Mouse (Mus musculus) erythroblast, embryonic 14.5 days (primary cell): ENCODE results near the gene Xrcc2. TPM values are rescaled to one million over a fixed set of nuclear protein-coding genes. Genes with fewer than 3 reads are reported as not detected.

Source experiments
- H3K27me3 ChIP-seq: 2 replicates; pipeline ENCODE4 v1.6.1; 2012; ENCODE audit warnings: inconsistent platforms; ENCODE audit not compliant: control insufficient read depth
- H3K36me3 ChIP-seq: 2 replicates; pipeline ENCODE4 v1.6.1; 2012; ENCODE audit warnings: mild to moderate bottlenecking, inconsistent platforms; ENCODE audit not compliant: control insufficient read depth
- H3K4me1 ChIP-seq: 2 replicates; pipeline ENCODE4 v1.6.1; 2012; ENCODE audit warnings: inconsistent platforms; ENCODE audit not compliant: control insufficient read depth
- H3K4me3 ChIP-seq: replicated peaks from 2 replicates; pipeline ENCODE3; 2012; ENCODE audit warnings: moderate library complexity, mild to moderate bottlenecking, inconsistent platforms
- H3K9me3 ChIP-seq: 2 replicates; pipeline ENCODE4 v1.6.1; 2012; ENCODE audit warnings: low read length, inconsistent platforms, mixed read lengths; ENCODE audit not compliant: control insufficient read depth
- GATA1 ChIP-seq: IDR thresholded peaks from 2 replicates; pipeline ENCODE4 v1.6.1; 2012; ENCODE audit warnings: low read length, inconsistent platforms, mixed read lengths
- TAL1 ChIP-seq: IDR thresholded peaks from 3 replicates; pipeline ENCODE4 v1.6.1; 2012; ENCODE audit warnings: low read length, inconsistent platforms, mixed read lengths
- polyA plus RNA-seq: library from polyadenylated mRNA; stranded (reverse); fragments of >175 nt; gene quantifications from 2 replicates; pipeline ENCODE4 v1.2.3, GENCODE M21; 2012

Gene Xrcc2
- polyA plus RNA-seq, 1 experiment: 0.45 TPM

- TF ChIP-seq TAL1 (no peak), GATA1 (no peak)
- H3K27me3 ChIP-seq: no peaks in the 10 kb centered on the region
- peaks cover 97% of the 10 kb centered on the region for H3K36me3 ChIP-seq
- H3K4me1 ChIP-seq: peaks cover 2% of the 10 kb centered on the region; the same call in 1 of the 2 replicates
- no peaks in the 10 kb centered on the region for H3K9me3 ChIP-seq
- no peak overlapping the region for H3K4me3 ChIP-seq
Measured at GRCm38 (mm10) chr5:25695786-25696185, 9.8 kb downstream of the Xrcc2 start.

GRCm38 (mm10) chr5:25671696-25672520 lies 33.7 kb downstream of the Xrcc2 start:
- TF ChIP-seq GATA1 (no peak), TAL1 (no peak)
- Histone ChIP-seq H3K4me1 (no peaks in the 10 kb centered on the region), H3K36me3 (peaks cover 7% of the 10 kb centered on the region), H3K27me3 (no peaks in the 10 kb centered on the region), H3K9me3 (no peaks in the 10 kb centered on the region), H3K4me3 (no peak overlapping the region)

- TF ChIP-seq TAL1 (no peak), GATA1 (no peak)
- peaks cover 5% of the 10 kb centered on the region for H3K36me3 ChIP-seq
- no peaks in the 10 kb centered on the region for H3K4me1 ChIP-seq
- H3K9me3 ChIP-seq: no peaks in the 10 kb centered on the region
- no peaks in the 10 kb centered on the region for H3K27me3 ChIP-seq
- H3K4me3 ChIP-seq: no peak overlapping the region
Measured at GRCm38 (mm10) chr5:25671051-25671450, 34.6 kb downstream of the Xrcc2 start.

GRCm38 (mm10) chr5:25668306-25668705 lies 37.3 kb downstream of the Xrcc2 start:
- Histone ChIP-seq H3K4me3 (no peak overlapping the region), H3K36me3 (peaks cover 2% of the 10 kb centered on the region), H3K4me1 (no peaks in the 10 kb centered on the region), H3K9me3 (no peaks in the 10 kb centered on the region), H3K27me3 (no peaks in the 10 kb centered on the region)
- TF ChIP-seq GATA1 (no peak), TAL1 (no peak)

GRCm38 (mm10) chr5:25666684-25667083 lies 38.9 kb downstream of the Xrcc2 start:
- Histone ChIP-seq H3K4me1 (no peaks in the 10 kb centered on the region), H3K27me3 (no peaks in the 10 kb centered on the region), H3K36me3 (peaks cover 2% of the 10 kb centered on the region), H3K4me3 (no peak overlapping the region), H3K9me3 (no peaks in the 10 kb centered on the region)
- TF ChIP-seq TAL1 (no peak), GATA1 (no peak)

GRCm38 (mm10) chr5:25666108-25666507 lies 39.5 kb downstream of the Xrcc2 start:
- TF ChIP-seq GATA1 (no peak), TAL1 (no peak)
- Histone ChIP-seq H3K36me3 (no peaks in the 10 kb centered on the region; the same call in none of the 2 replicates), H3K27me3 (no peaks in the 10 kb centered on the region)

GRCm38 (mm10) chr5:25665516-25665915 lies 40.1 kb downstream of the Xrcc2 start:
- H3K27me3 ChIP-seq: no peaks in the 10 kb centered on the region
- H3K9me3 ChIP-seq: no peaks in the 10 kb centered on the region
- no peak overlapping the region for H3K4me3 ChIP-seq
- no peak for TF ChIP-seq GATA1
- H3K4me1 ChIP-seq: no peaks in the 10 kb centered on the region
- no peaks in the 10 kb centered on the region; the same call in none of the 2 replicates for H3K36me3 ChIP-seq

More at GRCm38 (mm10) chr5:25666108-25666507, 39.5 kb downstream of the Xrcc2 start:
- H3K9me3 ChIP-seq: no peaks in the 10 kb centered on the region
- no peaks in the 10 kb centered on the region for H3K4me1 ChIP-seq
- H3K4me3 ChIP-seq: no peak overlapping the region

GRCm38 (mm10) chr5:25663165-25663564 lies 42.5 kb downstream of the Xrcc2 start:
- no peaks in the 10 kb centered on the region; the same call in 1 of the 2 replicates for H3K36me3 ChIP-seq
- H3K4me3 ChIP-seq: no peak overlapping the region
- TF ChIP-seq GATA1: no peak
- TF ChIP-seq TAL1: no peak
- H3K27me3 ChIP-seq: no peaks in the 10 kb centered on the region
- H3K9me3 ChIP-seq: no peaks in the 10 kb centered on the region
- no peaks in the 10 kb centered on the region for H3K4me1 ChIP-seq

GRCm38 (mm10) chr5:25654578-25654987 lies 51.0 kb downstream of the Xrcc2 start:
- H3K4me1 ChIP-seq: no peaks in the 10 kb centered on the region
- no peaks in the 10 kb centered on the region for H3K9me3 ChIP-seq
- no peak overlapping the region for H3K4me3 ChIP-seq
- H3K36me3 ChIP-seq: no peaks in the 10 kb centered on the region
- peaks cover 3% of the 10 kb centered on the region; the same call in 1 of the 2 replicates for H3K27me3 ChIP-seq
- no peak for TF ChIP-seq TAL1
- TF ChIP-seq GATA1: no peak
